Mouse (Mus musculus) liver, embryonic 14.5 days (tissue): Measurements from ENCODE around the gene Olfr996. TPM values are rescaled to one million over a fixed set of nuclear protein-coding genes. Genes with fewer than 3 reads are reported as not detected.
"Not testable (repeated sequence)": the region's sequence is repeated elsewhere in the genome, so short reads cannot be mapped to it uniquely, and the experiment has no call there.

ENCODE experiments used
- ATAC-seq: fragments of 200-750 bp; cut with Nextera tagmentation; 2 replicates; pipeline ENCODE4 v1.8.0; 2017; ENCODE audit warnings: moderate number of reproducible peaks, mild to moderate bottlenecking, moderate library complexity; ENCODE audit not compliant: insufficient read depth
- DNase-seq, 3 experiments: peaks; one replicate each; pipeline ENCODE4 v3.0.0-alpha.2; 2012 to 2013; ENCODE audit warnings: low read depth in 3 of 3, low spot score in 3 of 3
- H3K27ac ChIP-seq: fragments of 300-500 bp; sonication (generic); 2 replicates; pipeline ENCODE4 v1.5.1; 2014; ENCODE audit warnings: moderate library complexity, mild to moderate bottlenecking, control low read depth, inconsistent platforms
- H3K27me3 ChIP-seq: fragments of 300-500 bp; sonication (generic); 2 replicates; pipeline ENCODE4 v1.6.1; 2014; ENCODE audit warnings: mild to moderate bottlenecking, low read length, moderate library complexity; ENCODE audit not compliant: control insufficient read depth, insufficient read depth
- H3K36me3 ChIP-seq: fragments of 300-500 bp; sonication (generic); replicated peaks from 2 replicates; pipeline ENCODE4 v1.6.1; 2014; ENCODE audit warnings: low read depth; ENCODE audit not compliant: control insufficient read depth, insufficient read depth
- H3K4me1 ChIP-seq, 2 experiments: fragments of 200-500 bp in 1 of 2; fragments of 300-500 bp in 1 of 2; sonication (generic) in 1 of 2; replicated peaks; 2 replicates each; pipeline ENCODE4 v1.6.1; 2012 to 2014; ENCODE audit warnings: antibody characterized with exemption in 1 of 2, inconsistent platforms in 1 of 2, low read length in 1 of 2; ENCODE audit not compliant: control insufficient read depth in 2 of 2, insufficient read depth in 2 of 2
- H3K4me2 ChIP-seq: fragments of 300-500 bp; sonication (generic); 2 replicates; pipeline ENCODE4 v1.6.1; 2014; ENCODE audit warnings: low read depth, mild to moderate bottlenecking, control low read depth, moderate library complexity
- H3K4me3 ChIP-seq, 2 experiments: fragments of 200-500 bp in 1 of 2; fragments of 300-500 bp in 1 of 2; sonication (generic) in 1 of 2; 2 replicates each; pipeline ENCODE4 v1.5.1; 2012 to 2014; ENCODE audit warnings: low read depth in 2 of 2, low read length in 2 of 2, mild to moderate bottlenecking in 2 of 2, control low read depth in 1 of 2, inconsistent platforms in 1 of 2, moderate library complexity in 1 of 2; ENCODE audit not compliant: insufficient read depth in 1 of 2
- H3K9ac ChIP-seq: fragments of 300-500 bp; sonication (generic); replicated peaks from 2 replicates; pipeline ENCODE4 v1.6.1; 2014; ENCODE audit warnings: mild to moderate bottlenecking, control low read depth, moderate library complexity
- H3K9me3 ChIP-seq: fragments of 300-500 bp; sonication (generic); 2 replicates; pipeline ENCODE4 v1.6.1; 2016; ENCODE audit warnings: low read length, mixed read lengths; ENCODE audit not compliant: control insufficient read depth
- CTCF ChIP-seq: IDR thresholded peaks from 2 replicates; pipeline ENCODE4 v1.5.1; 2016; ENCODE audit warnings: antibody characterized with exemption, low read depth, control low read depth
- EP300 ChIP-seq: IDR thresholded peaks from 2 replicates; pipeline ENCODE4 v1.6.1; 2016; ENCODE audit warnings: antibody characterized with exemption, low read depth
- WGBS: fragments of 180-500 bp; shearing (Covaris S2); extraction: QIAGEN DNeasy Blood & Tissue Kit; methylation state at CpG from one replicate; pipeline ENCODE4 v1.1.7; 2014; ENCODE audit not compliant: insufficient replicate concordance; 5-methylcytosine and 5-hydroxymethylcytosine counted together
- polyA plus RNA-seq, 2 experiments: library from polyadenylated mRNA; depleted of rRNA in 1 of 2; stranded (reverse) in 1 of 2; unstranded in 1 of 2; fragments of >200 nt; fragmentation: Nextera tagmentation in 1 of 2; extraction: Ambion mirVana in 1 of 2; gene quantifications; 2 replicates each; pipeline versions ENCODE4 v1.2.1 to v1.2.3; 2012 to 2014

The Olfr996 gene
- polyA plus RNA-seq, 2 experiments: not detected

- 29% methylated on average over 4 of the region's 4 CpGs for WGBS
- ATAC-seq (no peak), DNase-seq (peak in 1 of 3 experiments; percentile 3)
- Histone ChIP-seq H3K9me3 (no peaks in the 10 kb centered on the region), H3K9ac (no peak overlapping the region), H3K27me3 (no peaks in the 10 kb centered on the region), H3K4me3 (no peak overlapping the region), H3K4me2 (no peak overlapping the region), H3K36me3 (no peaks in the 10 kb centered on the region), H3K27ac (no peak overlapping the region), H3K4me1 (no peaks in the 10 kb centered on the region)
- TF ChIP-seq CTCF (peak; percentile 55), EP300 (no peak)
Observed at GRCm38 (mm10) chr2:85561187-85561586, 17.8 kb upstream of the Olfr996 start.

- H3K4me3 ChIP-seq, H3K27me3 ChIP-seq, ATAC-seq, H3K27ac ChIP-seq, DNase-seq, H3K36me3 ChIP-seq, H3K4me2 ChIP-seq, H3K9me3 ChIP-seq, H3K4me1 ChIP-seq, H3K9ac ChIP-seq: not testable (repeated sequence)
- 55% methylated on average over 2 of the region's 2 CpGs for WGBS
Observed at GRCm38 (mm10) chr2:85588648-85589047, 9.6 kb downstream of the Olfr996 start, which contains the start of gene Olfr998. Olfr998 (plus strand) TSS chr2:85588948.

DNA sequence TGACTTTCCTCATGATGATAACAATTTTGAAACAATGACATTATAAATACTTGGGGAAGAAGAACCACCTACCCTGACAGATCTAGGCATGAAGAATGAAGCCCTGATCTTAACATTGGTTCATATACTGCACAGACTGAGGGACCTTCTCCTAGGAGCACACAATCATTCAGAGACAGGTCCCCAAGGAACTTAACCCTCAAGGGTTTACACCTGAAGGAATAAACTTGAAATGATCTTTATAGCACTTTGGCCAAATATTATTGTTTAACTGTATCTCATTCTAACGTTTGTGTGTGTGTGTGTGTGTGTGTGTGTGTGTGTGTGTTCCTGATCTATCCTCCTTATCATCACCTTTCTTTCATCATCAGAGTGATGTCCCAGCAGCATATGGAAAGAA lies 32.8 kb downstream of the Olfr996 start, which contains the start of gene Olfr1000:
Gene Olfr1000 (minus strand): TSS at position 101 of the 400 bp plus-strand sequence.
- H3K9me3 ChIP-seq: no peaks in the 10 kb centered on the region
- H3K36me3 ChIP-seq: no peaks in the 10 kb centered on the region
- no peak within 1 kb of the TSS for H3K4me3 ChIP-seq
- no peak within 1 kb of the TSS for H3K27ac ChIP-seq
- DNase-seq (no peak), ATAC-seq (no peak)
- H3K9ac ChIP-seq: no peak within 1 kb of the TSS
- TF ChIP-seq CTCF: no peak
- TF ChIP-seq EP300: no peak
- WGBS: 44% methylated on average over 1 of the region's 1 CpGs
- no peaks in the 10 kb centered on the region for H3K4me1 ChIP-seq
- no peak within 1 kb of the TSS for H3K4me2 ChIP-seq
- no peaks in the 10 kb centered on the region for H3K27me3 ChIP-seq

Other genes starting within 250 kb of the Olfr996 start
- not detected in 2 replicates for gene Olfr987, start 239.9 kb upstream of the Olfr996 start, polyA plus RNA-seq (2012; rRNA removed)
- not detected in 2 replicates for gene Olfr987, start 239.9 kb upstream of the Olfr996 start, polyA plus RNA-seq (2014; fragmentation: Nextera tagmentation; extraction: Ambion mirVana)
- not detected in 2 replicates for gene Olfr988, start 216.0 kb upstream of the Olfr996 start, polyA plus RNA-seq (2012; rRNA removed)
- gene Olfr988, start 216.0 kb upstream of the Olfr996 start, polyA plus RNA-seq (2014; fragmentation: Nextera tagmentation; extraction: Ambion mirVana): not detected in 2 replicates
- not detected in 2 replicates for gene Olfr992, start 169.7 kb upstream of the Olfr996 start, polyA plus RNA-seq (2012; rRNA removed)
- gene Olfr992, start 169.7 kb upstream of the Olfr996 start, polyA plus RNA-seq (2014; fragmentation: Nextera tagmentation; extraction: Ambion mirVana): not detected in 2 replicates
- not detected in 2 replicates for gene Olfr993, start 164.3 kb upstream of the Olfr996 start, polyA plus RNA-seq (2012; rRNA removed)
- not detected in 2 replicates for gene Olfr993, start 164.3 kb upstream of the Olfr996 start, polyA plus RNA-seq (2014; fragmentation: Nextera tagmentation; extraction: Ambion mirVana)
- not detected in 2 replicates for gene Olfr994, start 142.8 kb upstream of the Olfr996 start, polyA plus RNA-seq (2012; rRNA removed)
- gene Olfr994, start 142.8 kb upstream of the Olfr996 start, polyA plus RNA-seq (2014; fragmentation: Nextera tagmentation; extraction: Ambion mirVana): not detected in 2 replicates
- gene Olfr995, start 135.6 kb upstream of the Olfr996 start, polyA plus RNA-seq (2012; rRNA removed): not detected in 2 replicates
- not detected in 2 replicates for gene Olfr995, start 135.6 kb upstream of the Olfr996 start, polyA plus RNA-seq (2014; fragmentation: Nextera tagmentation; extraction: Ambion mirVana)
- gene 4833423E24Rik, start 60.2 kb upstream of the Olfr996 start, polyA plus RNA-seq (2012; rRNA removed): not detected in 2 replicates
- gene 4833423E24Rik, start 60.2 kb upstream of the Olfr996 start, polyA plus RNA-seq (2014; fragmentation: Nextera tagmentation; extraction: Ambion mirVana): not detected in 2 replicates
- gene Olfr998, start 9.7 kb downstream of the Olfr996 start, polyA plus RNA-seq (2012; rRNA removed): not detected in 2 replicates
- not detected in 2 replicates for gene Olfr998, start 9.7 kb downstream of the Olfr996 start, polyA plus RNA-seq (2014; fragmentation: Nextera tagmentation; extraction: Ambion mirVana)
- not detected in 2 replicates for gene Olfr1000, start 32.7 kb downstream of the Olfr996 start, polyA plus RNA-seq (2012; rRNA removed)
- not detected in 2 replicates for gene Olfr1000, start 32.7 kb downstream of the Olfr996 start, polyA plus RNA-seq (2014; fragmentation: Nextera tagmentation; extraction: Ambion mirVana)
- not detected in 2 replicates for gene Olfr1002, start 71.5 kb downstream of the Olfr996 start, polyA plus RNA-seq (2012; rRNA removed)
- not detected in 2 replicates for gene Olfr1002, start 71.5 kb downstream of the Olfr996 start, polyA plus RNA-seq (2014; fragmentation: Nextera tagmentation; extraction: Ambion mirVana)
- not detected in 2 replicates for gene Olfr154, start 85.2 kb downstream of the Olfr996 start, polyA plus RNA-seq (2012; rRNA removed)
- not detected in 2 replicates for gene Olfr154, start 85.2 kb downstream of the Olfr996 start, polyA plus RNA-seq (2014; fragmentation: Nextera tagmentation; extraction: Ambion mirVana)
- gene Olfr1006, start 99.6 kb downstream of the Olfr996 start, polyA plus RNA-seq (2012; rRNA removed): not detected in 2 replicates
- gene Olfr1006, start 99.6 kb downstream of the Olfr996 start, polyA plus RNA-seq (2014; fragmentation: Nextera tagmentation; extraction: Ambion mirVana): not detected in 2 replicates
- gene Olfr1008, start 110.2 kb downstream of the Olfr996 start, polyA plus RNA-seq (2012; rRNA removed): not detected in 2 replicates
- not detected in 2 replicates for gene Olfr1008, start 110.2 kb downstream of the Olfr996 start, polyA plus RNA-seq (2014; fragmentation: Nextera tagmentation; extraction: Ambion mirVana)
- gene Olfr1009, start 136.2 kb downstream of the Olfr996 start, polyA plus RNA-seq (2012; rRNA removed): not detected in 2 replicates
- not detected in 2 replicates for gene Olfr1009, start 136.2 kb downstream of the Olfr996 start, polyA plus RNA-seq (2014; fragmentation: Nextera tagmentation; extraction: Ambion mirVana)
- gene Olfr1012, start 183.6 kb downstream of the Olfr996 start, polyA plus RNA-seq (2012; rRNA removed): not detected in 2 replicates
- gene Olfr1012, start 183.6 kb downstream of the Olfr996 start, polyA plus RNA-seq (2014; fragmentation: Nextera tagmentation; extraction: Ambion mirVana): not detected in 2 replicates
- not detected in 2 replicates for gene Olfr1013, start 187.9 kb downstream of the Olfr996 start, polyA plus RNA-seq (2012; rRNA removed)
- gene Olfr1013, start 187.9 kb downstream of the Olfr996 start, polyA plus RNA-seq (2014; fragmentation: Nextera tagmentation; extraction: Ambion mirVana): not detected in 2 replicates
- gene Olfr1014, start 193.5 kb downstream of the Olfr996 start, polyA plus RNA-seq (2012; rRNA removed): not detected in 2 replicates
- not detected in 2 replicates for gene Olfr1014, start 193.5 kb downstream of the Olfr996 start, polyA plus RNA-seq (2014; fragmentation: Nextera tagmentation; extraction: Ambion mirVana)
- gene Olfr1015, start 202.8 kb downstream of the Olfr996 start, polyA plus RNA-seq (2012; rRNA removed): not detected in 2 replicates
- not detected in 2 replicates for gene Olfr1015, start 202.8 kb downstream of the Olfr996 start, polyA plus RNA-seq (2014; fragmentation: Nextera tagmentation; extraction: Ambion mirVana)
- not detected in 2 replicates for gene Olfr1016, start 223.3 kb downstream of the Olfr996 start, polyA plus RNA-seq (2012; rRNA removed)
- gene Olfr1016, start 223.3 kb downstream of the Olfr996 start, polyA plus RNA-seq (2014; fragmentation: Nextera tagmentation; extraction: Ambion mirVana): not detected in 2 replicates
- not detected in 2 replicates for gene Olfr1018, start 239.3 kb downstream of the Olfr996 start, polyA plus RNA-seq (2012; rRNA removed)
- gene Olfr1018, start 239.3 kb downstream of the Olfr996 start, polyA plus RNA-seq (2014; fragmentation: Nextera tagmentation; extraction: Ambion mirVana): not detected in 2 replicates